Mouse (Mus musculus) liver, embryonic 11.5 days (tissue): ENCODE measurements around the gene Gtsf1. TPM values are rescaled to one million over a fixed set of nuclear protein-coding genes. Genes with fewer than 3 reads are reported as not detected.
A peak's percentile ranks its signal among the peaks of the same experiment; 100 is the strongest.
"Not testable (repeated sequence)": the region's sequence is repeated elsewhere in the genome, so short reads cannot be mapped to it uniquely, and the experiment has no call there.

Experiments
- ATAC-seq: fragments of 200-750 bp; cut with Nextera tagmentation; replicated peaks from 2 replicates; pipeline ENCODE4 v1.8.0; 2017; ENCODE audit warnings: moderate number of reproducible peaks, mild to moderate bottlenecking, moderate TSS enrichment, moderate library complexity; ENCODE audit not compliant: low FRiP score
- DNase-seq: peaks from one replicate; pipeline ENCODE4 v3.0.0-alpha.2; 2017; ENCODE audit warnings: low spot score
- H3K27ac ChIP-seq: fragments of 300-500 bp; sonication (generic); 2 replicates; pipeline ENCODE4 v1.5.1; 2014; ENCODE audit warnings: mild to moderate bottlenecking, low read depth, low read length, control low read depth
- H3K27me3 ChIP-seq: fragments of 300-500 bp; sonication (generic); replicated peaks from 2 replicates; pipeline ENCODE4 v1.6.1; 2014; ENCODE audit warnings: low read length, mixed read lengths; ENCODE audit not compliant: control insufficient read depth, insufficient read depth
- H3K36me3 ChIP-seq: fragments of 300-500 bp; sonication (generic); 2 replicates; pipeline ENCODE4 v1.6.1; 2014; ENCODE audit warnings: mild to moderate bottlenecking, low read length, moderate library complexity, mixed read lengths; ENCODE audit not compliant: control insufficient read depth, insufficient read depth
- H3K4me1 ChIP-seq: fragments of 300-500 bp; sonication (generic); replicated peaks from 2 replicates; pipeline ENCODE4 v1.6.1; 2014; ENCODE audit warnings: low read length, mixed read lengths; ENCODE audit not compliant: control insufficient read depth, insufficient read depth
- H3K4me2 ChIP-seq: fragments of 300-500 bp; sonication (generic); 2 replicates; pipeline ENCODE4 v1.6.1; 2014; ENCODE audit warnings: mild to moderate bottlenecking, control low read depth, moderate library complexity
- H3K4me3 ChIP-seq: fragments of 300-500 bp; sonication (generic); 2 replicates; pipeline ENCODE4 v1.5.1; 2014; ENCODE audit warnings: low read depth, low read length, control low read depth
- H3K9ac ChIP-seq: fragments of 300-500 bp; sonication (generic); 2 replicates; pipeline ENCODE4 v1.6.1; 2014; ENCODE audit warnings: low read depth, low read length, control low read depth
- H3K9me3 ChIP-seq: fragments of 300-500 bp; sonication (generic); 2 replicates; pipeline ENCODE4 v1.6.1; 2016; ENCODE audit warnings: low read length, inconsistent platforms, mixed read lengths; ENCODE audit not compliant: control insufficient read depth
- WGBS: fragments of 180-500 bp; shearing (Covaris S2); extraction: QIAGEN DNeasy Blood & Tissue Kit; methylation state at CpG from one replicate; pipeline ENCODE4 v1.1.7; 2014; 5-methylcytosine and 5-hydroxymethylcytosine counted together
- polyA plus RNA-seq: library from polyadenylated mRNA; unstranded; fragments of >200 nt; fragmentation: Nextera tagmentation; extraction: Ambion mirVana; gene quantifications from 2 replicates; pipeline ENCODE4 v1.2.1, GENCODE M21; 2014

Gtsf1 gene
- polyA plus RNA-seq, 1 experiment from 2014 or later = not detected

GRCm38 (mm10) chr15:103453551-103454218 lies 23.4 kb upstream of the Gtsf1 start, which contains the start of gene Nckap1l:
Nckap1l (plus strand) TSS chr15:103453794.
- DNase-seq (no peak), ATAC-seq (peak; percentile 86)
- Histone ChIP-seq H3K36me3 (no peaks in the 10 kb centered on the region), H3K9ac (no peak within 1 kb of the TSS), H3K4me3 (peak within 1 kb of the TSS; percentile 26), H3K4me1 (no peaks in the 10 kb centered on the region), H3K9me3 (no peaks in the 10 kb centered on the region), H3K4me2 (peak within 1 kb of the TSS; percentile 50), H3K27me3 (no peaks in the 10 kb centered on the region), H3K27ac (no peak within 1 kb of the TSS)
- 50% methylated on average over 13 of the region's 13 CpGs for WGBS

GRCm38 (mm10) chr15:103448369-103448768 lies 18.1 kb upstream of the Gtsf1 start, which contains the start of gene Gtsf2:
Gtsf2 (minus strand) TSS chr15:103448469.
- 52% methylated on average over 3 of the region's 3 CpGs for WGBS
- no peak within 1 kb of the TSS for H3K27ac ChIP-seq
- H3K36me3 ChIP-seq = no peaks in the 10 kb centered on the region
- no peak within 1 kb of the TSS for H3K9ac ChIP-seq
- H3K9me3 ChIP-seq = no peaks in the 10 kb centered on the region
- ATAC-seq (no peak), DNase-seq (no peak)
- no peak within 1 kb of the TSS for H3K4me2 ChIP-seq
- H3K27me3 ChIP-seq = no peaks in the 10 kb centered on the region
- H3K4me3 ChIP-seq = no peak within 1 kb of the TSS
- H3K4me1 ChIP-seq = no peaks in the 10 kb centered on the region

DNA sequence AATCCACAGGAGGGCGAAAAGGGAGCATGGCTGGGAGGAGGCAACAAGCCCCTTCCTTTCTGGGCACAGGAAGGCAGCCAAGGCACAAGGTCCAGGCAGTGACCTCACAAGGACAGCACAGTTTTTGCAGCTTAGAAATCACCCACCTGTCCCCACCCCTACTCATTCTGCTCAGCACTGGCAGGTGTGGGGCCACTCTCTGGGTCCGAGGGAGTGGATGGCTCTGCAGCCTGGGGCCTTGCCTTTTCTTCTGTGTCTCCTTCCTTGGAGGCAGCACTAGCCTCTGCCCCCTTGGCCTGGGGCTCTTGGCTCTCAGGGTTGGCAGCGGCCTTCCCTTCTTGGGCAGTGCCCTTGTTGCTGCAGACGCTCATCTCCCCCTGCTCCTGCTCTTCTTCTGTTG lies 15.7 kb upstream of the Gtsf1 start:
- WGBS = 74% methylated on average over 4 of the region's 4 CpGs
- H3K27me3 ChIP-seq, ATAC-seq, H3K4me2 ChIP-seq, H3K4me1 ChIP-seq, H3K36me3 ChIP-seq, H3K9ac ChIP-seq, H3K27ac ChIP-seq, H3K4me3 ChIP-seq, DNase-seq, H3K9me3 ChIP-seq: not testable (repeated sequence)

- Histone ChIP-seq H3K4me2 (no peak overlapping the region), H3K4me1 (no peaks in the 10 kb centered on the region), H3K9ac (no peak overlapping the region), H3K9me3 (no peaks in the 10 kb centered on the region), H3K36me3 (no peaks in the 10 kb centered on the region), H3K27ac (no peak overlapping the region), H3K4me3 (no peak overlapping the region), H3K27me3 (no peaks in the 10 kb centered on the region)
- DNase-seq (no peak), ATAC-seq (no peak)
- 62% methylated on average over 2 of the region's 2 CpGs for WGBS
These were observed 3.3 kb downstream of the Gtsf1 start for GRCm38 (mm10) chr15:103427017-103427416.

DNA sequence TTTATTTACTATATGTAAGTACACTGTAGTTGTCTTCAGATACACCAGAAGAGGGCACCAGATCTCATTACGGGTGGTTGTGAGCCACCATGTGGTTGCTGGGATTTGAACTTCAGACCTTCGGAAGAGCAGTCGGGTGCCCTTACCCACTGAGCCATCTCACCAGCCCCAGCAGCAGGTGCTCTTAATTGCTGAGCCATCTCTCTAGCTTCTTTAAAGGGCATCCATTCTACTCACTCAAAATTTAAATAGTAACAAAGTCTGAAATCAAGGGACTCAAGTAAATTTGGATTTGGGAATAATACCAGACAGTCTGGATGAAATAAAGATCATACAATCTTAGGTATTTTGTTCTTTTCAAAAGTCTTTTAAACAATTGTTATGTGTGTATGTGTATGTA lies 24.7 kb downstream of the Gtsf1 start:
- H3K9ac ChIP-seq, H3K4me3 ChIP-seq, DNase-seq, H3K9me3 ChIP-seq, H3K27me3 ChIP-seq, ATAC-seq, H3K4me2 ChIP-seq, H3K27ac ChIP-seq, H3K36me3 ChIP-seq, H3K4me1 ChIP-seq: not testable (repeated sequence)
- WGBS = 68% methylated on average over 2 of the region's 3 CpGs

GRCm38 (mm10) chr15:103401361-103401760 lies 28.9 kb downstream of the Gtsf1 start:
- H3K9ac ChIP-seq = no peak overlapping the region
- H3K27me3 ChIP-seq = no peaks in the 10 kb centered on the region
- ATAC-seq = no peak
- no peak overlapping the region for H3K4me3 ChIP-seq
- H3K27ac ChIP-seq = no peak overlapping the region
- H3K4me1 ChIP-seq = no peaks in the 10 kb centered on the region
- 89% methylated on average over 5 of the region's 5 CpGs for WGBS
- no peaks in the 10 kb centered on the region for H3K36me3 ChIP-seq
- DNase-seq = no peak
- no peaks in the 10 kb centered on the region for H3K9me3 ChIP-seq
- H3K4me2 ChIP-seq = no peak overlapping the region

DNA sequence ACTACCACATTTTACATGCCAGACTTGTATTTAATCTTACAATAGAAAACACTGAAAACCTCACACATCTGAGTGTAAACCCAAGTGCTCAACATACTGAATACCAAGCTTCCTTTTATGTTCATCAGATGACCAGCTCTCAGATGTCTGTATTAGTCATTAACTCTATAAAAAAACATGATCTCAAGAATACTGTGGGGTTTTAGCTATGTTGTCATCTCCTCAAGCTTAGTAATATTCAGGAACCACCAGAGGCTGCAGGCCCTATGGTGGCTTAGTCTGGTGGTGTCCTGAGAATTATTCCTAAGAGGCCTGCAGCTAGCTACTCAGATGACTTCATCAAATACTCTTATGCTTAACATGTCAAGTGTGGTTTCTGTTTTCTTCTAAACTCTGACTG lies 36.7 kb downstream of the Gtsf1 start:
- Histone ChIP-seq H3K4me1 (no peaks in the 10 kb centered on the region), H3K4me3 (no peak overlapping the region), H3K9ac (no peak overlapping the region), H3K27me3 (no peaks in the 10 kb centered on the region), H3K27ac (no peak overlapping the region), H3K9me3 (no peaks in the 10 kb centered on the region), H3K36me3 (no peaks in the 10 kb centered on the region), H3K4me2 (no peak overlapping the region)
- no peak for DNase-seq
- ATAC-seq = no peak

DNA sequence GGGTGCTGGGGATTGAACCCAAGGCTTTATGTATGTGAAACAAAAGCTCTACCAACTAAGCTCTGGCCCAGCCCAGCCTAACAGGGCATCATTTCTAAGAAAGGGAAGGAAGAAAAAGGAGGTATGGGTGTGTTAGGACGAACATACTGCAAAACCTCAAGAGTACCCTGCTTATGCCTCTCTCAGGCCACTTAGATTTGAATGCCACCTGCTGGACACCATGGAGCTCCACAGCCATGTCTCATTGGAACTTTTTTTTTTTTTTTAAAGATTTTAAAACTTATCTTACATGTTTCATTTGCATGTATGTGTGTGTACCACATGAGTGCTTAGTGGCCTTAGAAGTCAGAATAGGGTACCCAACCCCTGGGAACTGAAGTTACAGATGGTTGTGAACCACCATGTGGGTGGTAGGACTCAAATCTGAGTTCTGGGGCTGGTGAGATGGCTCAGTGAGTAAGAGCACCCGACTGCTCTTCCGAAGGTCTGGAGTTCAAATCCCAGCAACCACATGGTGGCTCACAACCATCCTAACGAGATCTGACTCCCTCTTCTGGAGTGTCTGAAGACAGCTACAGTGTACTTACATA lies 41.6 kb downstream of the Gtsf1 start:
- Histone ChIP-seq H3K9ac (no peak overlapping the region), H3K27me3 (no peaks in the 10 kb centered on the region), H3K4me2 (no peak overlapping the region), H3K36me3 (no peaks in the 10 kb centered on the region), H3K4me1 (no peaks in the 10 kb centered on the region), H3K4me3 (no peak overlapping the region), H3K9me3 (no peaks in the 10 kb centered on the region), H3K27ac (no peak overlapping the region)
- 43% methylated on average over 4 of the region's 4 CpGs for WGBS
- DNase-seq (no peak), ATAC-seq (no peak; the same call in 1 of the 2 replicates)
